Mouse (Mus musculus): ENCODE data around the gene Ptpn12. TPM values are rescaled to one million over a fixed set of nuclear protein-coding genes. Genes with fewer than 3 reads are reported as not detected.

Ptpn12 gene
- 100 to 1,000 TPM in 1 of 2 experiments, 10 to 100 TPM in 1; 91.5 to 102 TPM for total RNA-seq (2023)

GRCm38 (mm10) chr5:21055820-21056531 lies at the start of gene Ptpn12:
Ptpn12 (minus strand) TSS chr5:21055911.

GRCm38 (mm10) chr5:20956298-20956697 lies 99.4 kb downstream of the Ptpn12 start, which contains the start of gene Rsbn1l:
Rsbn1l (minus strand) TSS chr5:20956398.

Other genes with a start within 250 kb of the Ptpn12 start
- gene Phtf2, start 173.8 kb downstream of the Ptpn12 start, total RNA-seq (2023), result 1 to 10 TPM; 4.2 to 4.6 TPM
- gene Tmem60, start 173.7 kb downstream of the Ptpn12 start, total RNA-seq (2023), result 1 to 10 TPM; 6.5 to 8.9 TPM
- 10 to 100 TPM; 36.3 to 43.6 TPM for gene Rsbn1l, start 99.5 kb downstream of the Ptpn12 start, total RNA-seq (2023)
- 10 to 100 TPM; 69.3 to 77.0 TPM for gene Gsap, start 130.3 kb upstream of the Ptpn12 start, total RNA-seq (2023)

Measured in neutrophil, adult 83 days (primary cell).